Mouse (Mus musculus) embryonic facial prominence, embryonic 13.5 days (tissue): ENCODE results near the gene Frem1. TPM values are rescaled to one million over a fixed set of nuclear protein-coding genes. Genes with fewer than 3 reads are reported as not detected.

Experiments
- ATAC-seq: fragments of 200-750 bp; cut with Nextera tagmentation; 2 replicates; pipeline ENCODE4 v1.8.0; 2017; ENCODE audit warnings: low read depth; ENCODE audit not compliant: insufficient number of reproducible peaks, insufficient read depth, low FRiP score, low TSS enrichment
- H3K27ac ChIP-seq: fragments of 300-500 bp; sonication (generic); 2 replicates; pipeline ENCODE4 v1.5.1; 2015; ENCODE audit warnings: moderate library complexity, mild to moderate bottlenecking, inconsistent platforms
- H3K27me3 ChIP-seq: fragments of 300-500 bp; sonication (generic); 2 replicates; pipeline ENCODE4 v1.6.1; 2015; ENCODE audit warnings: mild to moderate bottlenecking, inconsistent platforms
- H3K36me3 ChIP-seq: fragments of 300-500 bp; sonication (generic); 2 replicates; pipeline ENCODE4 v1.6.1; 2015; ENCODE audit warnings: mild to moderate bottlenecking, inconsistent platforms
- H3K4me1 ChIP-seq: fragments of 300-500 bp; sonication (generic); 2 replicates; pipeline ENCODE4 v1.6.1; 2015; ENCODE audit warnings: inconsistent platforms
- H3K4me2 ChIP-seq: fragments of 300-500 bp; sonication (generic); 2 replicates; pipeline ENCODE4 v1.6.1; 2015; ENCODE audit warnings: moderate library complexity, mild to moderate bottlenecking, inconsistent platforms
- H3K4me3 ChIP-seq: fragments of 300-500 bp; sonication (generic); 2 replicates; pipeline ENCODE4 v1.5.1; 2015; ENCODE audit warnings: mild to moderate bottlenecking, inconsistent platforms
- H3K9ac ChIP-seq: fragments of 300-500 bp; sonication (generic); 2 replicates; pipeline ENCODE4 v1.6.1; 2015; ENCODE audit warnings: mild to moderate bottlenecking, inconsistent platforms
- H3K9me3 ChIP-seq: fragments of 300-500 bp; sonication (generic); 2 replicates; pipeline ENCODE4 v1.6.1; 2016; ENCODE audit warnings: inconsistent platforms
- WGBS: fragments of 180-500 bp; shearing (Covaris S2); methylation state at CpG from one replicate; pipeline ENCODE4 v1.1.7; 2015; ENCODE audit warnings: mixed read lengths; 5-methylcytosine and 5-hydroxymethylcytosine counted together
- polyA plus RNA-seq: library from polyadenylated mRNA; unstranded; fragments of >200 nt; fragmentation: Nextera tagmentation; extraction: Ambion mirVana; gene quantifications from 2 replicates; pipeline ENCODE4 v1.2.1, GENCODE M21; 2015

Frem1 gene
- polyA plus RNA-seq, 1 experiment from 2014 or later, result 23.2 TPM

GRCm38 (mm10) chr4:82916678-82917050 lies 135.5 kb downstream of the Frem1 start:
- peaks cover 9% of the 10 kb centered on the region for H3K4me1 ChIP-seq
- H3K9me3 ChIP-seq, result no peaks in the 10 kb centered on the region
- H3K27ac ChIP-seq, result no peak overlapping the region
- H3K27me3 ChIP-seq, result no peaks in the 10 kb centered on the region
- H3K9ac ChIP-seq, result no peak overlapping the region
- H3K4me2 ChIP-seq, result no peak overlapping the region
- no peak overlapping the region for H3K4me3 ChIP-seq
- H3K36me3 ChIP-seq, result peaks cover 35% of the 10 kb centered on the region
- WGBS, result 69% methylated on average over 5 of the region's 5 CpGs
- no peak for ATAC-seq

GRCm38 (mm10) chr4:82916003-82916677 lies 136.0 kb downstream of the Frem1 start:
- Histone ChIP-seq H3K4me2 (no peak overlapping the region), H3K9me3 (no peaks in the 10 kb centered on the region), H3K27me3 (no peaks in the 10 kb centered on the region), H3K4me1 (peaks cover 9% of the 10 kb centered on the region), H3K9ac (no peak overlapping the region), H3K36me3 (peaks cover 35% of the 10 kb centered on the region), H3K27ac (peak overlapping the region; percentile 39; the same call in 1 of the 2 replicates), H3K4me3 (no peak overlapping the region)
- 58% methylated on average over 14 of the region's 14 CpGs for WGBS
- no peak for ATAC-seq

DNA sequence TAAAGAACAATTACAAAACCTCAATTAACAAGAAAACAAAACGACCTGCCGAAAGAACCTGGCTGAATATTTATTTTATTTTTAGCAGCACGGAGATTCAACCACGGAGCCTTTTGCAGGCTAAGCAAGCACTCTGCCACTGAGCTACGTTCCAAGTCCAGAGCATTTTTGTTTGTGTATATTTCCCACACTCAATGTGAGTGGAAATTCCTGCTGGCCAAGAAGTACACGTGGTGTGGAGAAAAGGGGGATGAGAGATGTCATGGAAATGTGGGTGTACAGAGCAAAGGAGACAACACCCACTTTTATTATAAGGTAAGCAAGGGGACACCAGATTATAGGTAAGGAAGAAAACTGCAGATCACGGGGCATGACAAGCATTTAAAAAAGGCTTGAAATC lies 136.6 kb downstream of the Frem1 start:
- H3K27ac ChIP-seq, result peak overlapping the region; percentile 39; the same call in 1 of the 2 replicates
- H3K4me2 ChIP-seq, result no peak overlapping the region
- ATAC-seq, result no peak
- peaks cover 9% of the 10 kb centered on the region for H3K4me1 ChIP-seq
- peaks cover 35% of the 10 kb centered on the region for H3K36me3 ChIP-seq
- no peak overlapping the region for H3K9ac ChIP-seq
- 74% methylated on average over 7 of the region's 7 CpGs for WGBS
- H3K27me3 ChIP-seq, result no peaks in the 10 kb centered on the region
- H3K4me3 ChIP-seq, result no peak overlapping the region
- H3K9me3 ChIP-seq, result no peaks in the 10 kb centered on the region

GRCm38 (mm10) chr4:82914601-82915143 lies 137.5 kb downstream of the Frem1 start:
- no peaks in the 10 kb centered on the region for H3K9me3 ChIP-seq
- H3K27ac ChIP-seq, result no peak overlapping the region
- no peaks in the 10 kb centered on the region for H3K27me3 ChIP-seq
- H3K9ac ChIP-seq, result no peak overlapping the region
- H3K4me3 ChIP-seq, result no peak overlapping the region
- H3K36me3 ChIP-seq, result peaks cover 35% of the 10 kb centered on the region
- ATAC-seq, result no peak
- peaks cover 9% of the 10 kb centered on the region for H3K4me1 ChIP-seq
- no peak overlapping the region for H3K4me2 ChIP-seq
- 76% methylated on average over 11 of the region's 11 CpGs for WGBS

DNA sequence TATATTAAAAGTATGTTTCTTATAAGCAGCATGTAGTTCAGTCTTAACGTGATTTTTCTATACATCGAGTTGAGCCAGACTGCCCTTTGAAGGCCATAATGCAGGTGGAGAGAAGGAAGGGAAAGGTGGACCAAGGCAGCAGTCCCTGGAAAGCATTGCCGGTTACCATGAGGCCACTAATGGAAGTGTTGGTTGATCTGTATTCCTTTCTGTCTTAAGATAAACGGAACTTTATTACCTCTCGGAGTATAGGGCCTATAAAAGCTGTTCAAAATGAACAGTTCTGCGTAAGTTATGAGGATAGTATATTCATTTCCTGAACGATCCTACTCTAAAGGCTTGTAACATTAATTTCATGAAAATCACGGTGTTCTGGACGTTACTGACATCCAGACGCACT lies 156.9 kb downstream of the Frem1 start:
- 89% methylated on average over 10 of the region's 10 CpGs for WGBS
- H3K9ac ChIP-seq, result no peak overlapping the region
- no peaks in the 10 kb centered on the region for H3K9me3 ChIP-seq
- H3K4me1 ChIP-seq, result peaks cover 19% of the 10 kb centered on the region
- H3K27me3 ChIP-seq, result no peaks in the 10 kb centered on the region
- no peak overlapping the region for H3K4me2 ChIP-seq
- H3K4me3 ChIP-seq, result no peak overlapping the region
- no peak overlapping the region for H3K27ac ChIP-seq
- no peak for ATAC-seq
- H3K36me3 ChIP-seq, result peaks cover 20% of the 10 kb centered on the region

DNA sequence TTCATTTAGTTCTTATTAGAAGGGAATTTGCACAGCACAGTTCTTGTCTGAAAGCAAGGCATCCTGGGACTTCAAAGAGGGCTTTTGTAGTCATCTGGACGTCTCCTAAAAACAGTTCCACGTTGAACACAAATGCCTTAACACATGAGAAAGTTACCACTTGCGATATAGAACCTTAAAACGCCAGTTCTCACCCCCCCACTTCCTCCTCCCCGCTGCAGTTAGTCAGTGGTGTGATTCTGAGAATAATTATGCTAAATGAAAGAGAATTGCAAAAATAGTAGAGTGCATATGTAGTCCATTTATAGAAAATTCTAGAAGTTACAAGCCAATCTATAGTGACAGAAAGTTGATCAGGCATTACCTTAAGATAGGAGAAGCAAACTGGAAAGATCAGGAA lies 159.9 kb downstream of the Frem1 start:
- H3K9me3 ChIP-seq, result no peaks in the 10 kb centered on the region
- peak overlapping the region; percentile 94 for H3K27ac ChIP-seq
- no peak overlapping the region for H3K4me3 ChIP-seq
- H3K9ac ChIP-seq, result no peak overlapping the region
- H3K4me1 ChIP-seq, result peaks cover 29% of the 10 kb centered on the region
- no peaks in the 10 kb centered on the region for H3K27me3 ChIP-seq
- H3K4me2 ChIP-seq, result no peak overlapping the region
- no peak for ATAC-seq
- peaks cover 5% of the 10 kb centered on the region; the same call in 1 of the 2 replicates for H3K36me3 ChIP-seq
- WGBS, result 61% methylated on average over 5 of the region's 5 CpGs

DNA sequence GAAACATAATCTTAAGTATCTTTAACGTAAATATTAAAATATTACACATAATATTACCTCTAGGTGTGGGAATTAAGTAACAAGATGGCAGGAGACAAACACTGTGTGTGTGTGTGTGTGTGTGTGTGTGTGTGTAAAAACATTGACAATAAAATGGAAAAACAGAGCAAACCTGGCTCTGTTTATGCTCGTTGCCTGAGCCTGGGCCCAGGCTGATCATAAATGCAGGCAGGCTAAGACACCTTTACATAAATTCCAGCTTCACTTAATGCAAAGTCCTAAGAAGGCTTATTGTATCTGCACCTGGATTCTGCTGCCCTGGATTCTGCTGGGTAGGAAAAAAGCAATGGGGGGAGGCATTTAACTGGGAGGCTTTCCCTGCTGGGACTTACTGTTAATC lies 160.6 kb downstream of the Frem1 start:
- Histone ChIP-seq H3K9ac (no peak overlapping the region), H3K27ac (peak overlapping the region; percentile 94), H3K27me3 (no peaks in the 10 kb centered on the region), H3K36me3 (peaks cover 2% of the 10 kb centered on the region; the same call in 1 of the 2 replicates), H3K9me3 (no peaks in the 10 kb centered on the region), H3K4me2 (peak overlapping the region; percentile 30; the same call in 1 of the 2 replicates), H3K4me3 (no peak overlapping the region), H3K4me1 (peaks cover 29% of the 10 kb centered on the region)
- 56% methylated on average over 2 of the region's 2 CpGs for WGBS
- ATAC-seq, result no peak

DNA sequence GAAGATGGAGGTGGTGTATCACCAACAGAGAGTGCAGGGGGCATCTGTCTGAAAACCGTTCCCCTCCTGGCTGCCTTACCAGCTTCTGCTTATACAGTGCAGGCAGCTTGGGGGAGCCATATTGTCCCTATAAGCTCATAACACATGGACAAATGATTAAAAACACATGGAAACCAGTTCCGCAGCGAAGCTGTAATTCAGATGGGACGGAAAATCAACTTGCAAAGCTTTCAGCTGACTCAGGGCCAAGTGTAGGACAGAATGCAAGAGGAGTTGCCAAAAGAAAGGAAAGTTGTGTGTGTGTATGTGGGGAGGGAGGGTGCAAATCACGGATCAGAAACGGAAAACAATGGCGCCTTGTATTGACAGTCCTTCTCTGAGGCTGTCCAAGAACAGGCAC lies 161.1 kb downstream of the Frem1 start:
- Histone ChIP-seq H3K4me1 (peaks cover 30% of the 10 kb centered on the region), H3K4me3 (no peak overlapping the region), H3K27ac (peak overlapping the region; percentile 94), H3K9ac (no peak overlapping the region), H3K27me3 (no peaks in the 10 kb centered on the region), H3K4me2 (peak overlapping the region; percentile 30), H3K9me3 (no peaks in the 10 kb centered on the region), H3K36me3 (no peaks in the 10 kb centered on the region)
- WGBS, result 28% methylated on average over 7 of the region's 7 CpGs
- peak; percentile 83 for ATAC-seq

DNA sequence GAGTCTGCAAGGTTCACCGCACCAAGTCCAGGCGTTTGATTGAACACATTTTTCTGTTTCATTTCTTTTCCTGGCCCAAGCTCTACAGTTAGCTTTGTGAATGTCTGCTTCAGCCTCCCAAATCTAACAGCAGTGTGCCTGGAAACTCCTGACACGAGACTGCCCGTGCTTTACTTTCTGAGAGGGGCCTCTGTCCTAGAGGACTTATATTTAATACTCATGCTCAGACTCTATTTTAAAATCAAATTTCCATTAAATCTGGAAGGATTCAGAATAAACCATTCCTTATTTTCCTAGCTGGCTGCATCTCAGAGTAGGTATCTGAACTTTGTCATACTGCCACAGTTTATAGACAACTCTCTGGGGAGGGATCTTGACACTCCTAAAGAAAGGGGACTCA lies 161.6 kb downstream of the Frem1 start:
- H3K27ac ChIP-seq, result peak overlapping the region; percentile 94
- no peak overlapping the region for H3K9ac ChIP-seq
- ATAC-seq, result peak; percentile 22; the same call in 1 of the 2 replicates
- no peaks in the 10 kb centered on the region for H3K27me3 ChIP-seq
- no peak overlapping the region for H3K4me3 ChIP-seq
- 46% methylated on average over 4 of the region's 4 CpGs for WGBS
- H3K9me3 ChIP-seq, result no peaks in the 10 kb centered on the region
- no peaks in the 10 kb centered on the region for H3K36me3 ChIP-seq
- H3K4me1 ChIP-seq, result peaks cover 35% of the 10 kb centered on the region
- H3K4me2 ChIP-seq, result peak overlapping the region; percentile 30

GRCm38 (mm10) chr4:82886148-82886547 lies 166.0 kb downstream of the Frem1 start:
- WGBS, result 68% methylated on average over 2 of the region's 2 CpGs
- H3K27me3 ChIP-seq, result no peaks in the 10 kb centered on the region
- H3K4me1 ChIP-seq, result peaks cover 37% of the 10 kb centered on the region
- no peak overlapping the region for H3K4me3 ChIP-seq
- H3K27ac ChIP-seq, result no peak overlapping the region
- ATAC-seq, result no peak
- H3K9ac ChIP-seq, result no peak overlapping the region
- H3K4me2 ChIP-seq, result no peak overlapping the region
- H3K9me3 ChIP-seq, result no peaks in the 10 kb centered on the region
- no peaks in the 10 kb centered on the region for H3K36me3 ChIP-seq

- H3K27me3 ChIP-seq, result no peaks in the 10 kb centered on the region
- peaks cover 30% of the 10 kb centered on the region for H3K4me1 ChIP-seq
- no peaks in the 10 kb centered on the region for H3K36me3 ChIP-seq
- no peak overlapping the region for H3K4me2 ChIP-seq
- WGBS, result 65% methylated on average over 1 of the region's 1 CpGs
- no peak for ATAC-seq
- no peak overlapping the region for H3K27ac ChIP-seq
- no peak overlapping the region for H3K4me3 ChIP-seq
- no peak overlapping the region for H3K9ac ChIP-seq
- no peaks in the 10 kb centered on the region for H3K9me3 ChIP-seq
These were observed 166.6 kb downstream of the Frem1 start for GRCm38 (mm10) chr4:82885535-82885913.
